Mouse (Mus musculus): ENCODE results near the gene Pitpnm1.

Pitpnm1 gene

DNA sequence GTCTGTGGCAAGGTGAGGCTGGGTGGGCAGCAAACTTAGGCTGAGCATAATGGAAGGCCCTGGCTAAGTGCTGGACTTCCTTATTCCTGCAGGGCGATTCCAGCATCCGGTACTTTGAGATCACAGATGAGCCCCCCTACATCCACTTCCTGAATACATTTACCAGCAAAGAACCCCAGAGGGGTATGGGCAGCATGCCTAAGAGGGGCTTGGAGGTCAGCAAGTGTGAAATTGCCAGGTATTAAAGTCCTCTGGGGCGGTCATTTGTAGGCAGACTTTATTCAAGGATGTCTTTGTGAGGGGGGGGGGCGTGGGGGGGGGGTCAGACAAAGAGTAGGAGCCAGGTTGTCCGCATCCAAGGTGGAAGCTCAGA, 51.7 kb downstream of the Pitpnm1 start:
- intact Hi-C loops (cut with DNase I): no loop called here

DNA sequence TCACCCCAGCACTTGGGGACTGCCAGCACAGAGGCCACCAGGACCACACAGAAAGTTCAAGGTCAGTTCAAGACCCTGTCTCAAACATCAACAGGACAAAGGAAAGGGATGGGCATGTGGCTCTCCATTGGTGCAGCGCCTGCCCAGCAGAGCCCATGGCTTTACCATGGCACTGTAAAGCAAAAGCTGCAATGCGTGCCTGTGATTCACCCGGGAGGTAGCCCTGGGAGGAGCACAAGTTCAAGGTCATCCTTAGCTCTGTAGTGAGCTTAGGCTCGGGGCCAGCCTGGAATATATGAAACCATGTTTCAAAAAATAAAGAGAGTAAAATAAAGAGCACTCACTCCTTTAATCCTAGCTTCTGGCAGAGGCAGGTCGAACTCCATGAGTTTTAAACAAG, 52.1 kb downstream of the Pitpnm1 start:
- intact Hi-C loops (cut with DNase I): no loop called here

DNA sequence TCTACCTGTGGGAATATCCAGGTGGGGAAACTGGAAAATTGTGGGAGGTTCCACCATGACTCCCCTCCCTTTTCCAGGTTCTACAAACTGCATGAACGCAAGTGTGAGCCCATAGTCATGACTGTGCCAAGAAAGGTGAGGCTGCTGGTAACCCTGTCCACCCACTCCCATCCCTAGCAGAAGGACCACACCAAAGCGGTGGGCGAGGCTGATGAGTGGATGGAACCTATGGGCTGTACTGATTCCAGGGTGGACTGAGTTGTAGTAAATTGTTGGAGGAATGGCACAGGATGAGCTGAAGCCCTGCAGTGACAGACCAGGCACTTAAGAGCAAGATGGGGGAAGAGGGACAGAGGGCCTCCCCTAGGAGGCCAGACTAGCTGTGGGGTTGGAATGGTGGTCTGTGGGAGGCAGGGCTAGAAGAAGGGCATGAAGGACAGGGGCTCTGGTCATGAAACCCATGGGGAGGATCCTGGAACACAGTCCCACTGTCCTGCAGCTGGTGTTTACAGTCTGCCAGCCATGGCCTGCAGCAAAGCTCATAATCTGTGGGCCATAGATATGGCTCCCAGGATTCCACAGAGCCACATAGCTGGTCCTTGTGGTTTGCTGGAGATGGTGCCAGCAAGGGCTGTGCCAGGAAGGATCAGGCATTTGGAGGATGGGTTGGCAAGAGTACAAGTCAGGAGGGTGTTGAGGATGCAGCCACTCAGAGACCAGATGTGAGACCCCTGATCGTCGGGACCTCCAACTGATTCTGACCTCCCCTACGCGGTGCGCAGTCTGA, 52.8 kb downstream of the Pitpnm1 start:
- intact Hi-C loops (cut with DNase I): no loop called here

DNA sequence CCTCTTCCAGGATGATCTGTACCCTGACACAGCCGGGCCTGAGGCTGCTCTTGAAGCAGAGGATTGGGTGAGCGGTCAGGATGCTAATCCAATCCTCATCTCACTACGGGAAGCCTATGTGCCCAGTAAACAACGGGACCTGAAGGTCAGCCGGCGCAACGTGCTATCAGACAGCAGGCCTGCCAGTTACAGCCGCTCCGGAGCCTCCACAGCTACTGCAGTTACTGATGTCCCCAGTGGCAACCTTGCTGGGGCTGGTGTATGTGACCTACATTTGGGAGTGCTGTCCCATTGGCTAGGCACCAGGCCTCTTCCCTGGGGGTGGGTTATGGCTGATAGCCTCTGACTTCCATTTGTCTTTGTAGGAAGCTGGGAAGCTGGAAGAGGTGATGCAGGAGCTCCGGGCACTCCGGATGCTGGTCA, 53.4 kb downstream of the Pitpnm1 start, which contains the start of gene Ptprcap:
Gene Ptprcap (plus strand): TSS at position 373 of the 423 bp plus-strand sequence.
- intact Hi-C loops (cut with DNase I): no loop called here

DNA sequence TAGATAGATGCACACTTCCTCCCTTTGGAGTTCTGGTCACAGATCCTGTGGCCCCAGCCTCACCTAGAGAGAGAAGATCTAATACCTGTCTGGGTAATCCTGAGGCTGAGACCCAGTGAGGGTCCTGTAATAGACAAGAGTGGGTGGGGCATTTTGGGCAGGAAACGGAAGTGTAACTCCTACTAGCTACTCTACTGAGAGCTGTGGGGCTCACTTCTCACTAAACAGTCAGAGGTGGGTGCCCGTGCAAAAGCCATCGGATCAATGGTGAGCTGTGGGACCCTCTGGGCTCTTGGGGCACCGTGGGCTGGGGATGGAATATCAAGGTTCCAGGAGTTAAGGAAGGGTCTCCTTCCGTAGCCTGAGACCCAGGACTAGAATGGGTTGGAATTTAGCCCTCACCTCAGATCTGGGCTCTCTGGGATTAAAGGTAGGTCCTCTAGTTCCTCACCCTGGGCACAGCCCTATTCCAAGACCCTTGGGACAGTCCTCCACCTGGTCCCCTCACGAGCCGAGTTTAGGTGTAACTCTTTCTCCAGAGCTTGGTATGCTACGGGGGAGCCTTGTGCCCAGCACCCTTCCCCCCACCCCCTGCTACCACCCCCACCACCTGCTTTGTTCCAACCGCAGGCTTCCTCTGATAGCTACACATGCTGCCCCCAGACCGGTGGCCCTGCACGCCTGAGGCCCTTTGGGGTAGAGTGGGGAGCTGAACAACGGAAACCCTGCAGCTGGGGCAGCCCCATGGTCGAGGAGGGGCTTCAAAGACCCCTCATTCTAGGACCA, 54.8 kb downstream of the Pitpnm1 start:
- intact Hi-C loops (cut with DNase I): no loop called here

DNA sequence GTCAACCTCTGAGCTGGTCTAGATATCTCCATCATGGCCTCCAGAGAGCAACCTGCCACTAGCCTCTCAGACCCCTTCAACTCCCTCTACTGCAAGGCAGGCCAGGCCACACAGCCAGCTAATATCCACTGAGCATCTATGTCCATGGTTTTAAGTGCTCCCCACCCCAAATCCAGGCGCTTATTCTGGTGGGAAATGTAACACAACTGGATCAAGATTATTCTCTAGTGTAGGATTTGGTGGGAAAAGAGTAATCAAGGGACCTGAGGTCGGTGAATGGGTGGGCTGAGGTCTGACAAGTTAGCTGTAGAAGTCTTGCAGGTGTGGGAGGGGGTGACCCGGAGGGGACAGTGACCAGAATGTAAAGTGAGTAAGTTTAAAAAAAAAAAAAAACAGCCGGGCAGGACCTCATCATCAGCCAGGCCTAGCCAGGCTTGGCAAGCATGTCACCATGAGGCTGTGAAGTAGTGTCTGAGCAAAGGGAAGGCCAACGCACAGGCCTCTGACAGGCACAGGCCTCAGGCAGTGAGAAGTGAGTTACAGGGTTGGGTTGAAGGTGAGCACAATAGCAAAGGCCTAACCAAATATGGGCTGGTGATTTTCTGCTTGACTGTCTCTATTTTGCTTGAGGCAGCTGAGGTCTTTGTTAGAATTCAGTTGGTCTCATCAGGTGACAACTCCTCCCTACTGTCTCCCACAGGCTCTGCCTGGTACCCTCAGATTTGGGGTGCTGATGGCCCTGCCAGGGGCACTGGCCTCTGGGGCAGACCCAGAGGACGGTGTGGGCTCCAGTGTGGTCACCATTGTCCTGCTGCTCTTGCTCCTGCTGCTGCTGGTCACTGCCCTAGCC, 55.6 kb downstream of the Pitpnm1 start:
- intact Hi-C loops (cut with DNase I): no loop called here

DNA sequence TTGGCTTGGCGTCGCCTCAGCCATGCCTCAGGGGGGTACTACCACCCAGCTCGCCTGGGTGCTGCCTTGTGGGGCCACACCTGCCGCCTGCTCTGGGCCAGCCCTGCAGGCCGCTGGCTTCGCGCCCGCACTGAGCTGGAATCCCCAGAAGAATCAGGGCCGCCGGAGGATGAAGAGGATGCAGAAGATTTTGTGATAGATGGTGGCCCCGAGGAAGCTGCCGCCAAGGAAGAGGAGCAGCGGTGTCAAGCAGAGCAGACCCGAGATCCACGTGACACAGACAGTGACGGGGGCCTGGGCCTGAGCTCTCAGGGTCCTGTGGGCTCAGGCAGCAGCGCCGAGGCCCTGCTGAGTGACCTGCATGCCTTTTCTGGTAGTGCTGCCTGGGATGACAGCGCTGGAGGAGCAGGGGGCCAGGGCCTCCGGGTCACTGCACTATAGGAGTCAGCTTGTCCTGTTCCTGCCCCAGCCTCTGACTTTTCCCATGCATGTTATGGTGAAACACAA, 56.3 kb downstream of the Pitpnm1 start:
- intact Hi-C loops (cut with DNase I): no loop called here

DNA sequence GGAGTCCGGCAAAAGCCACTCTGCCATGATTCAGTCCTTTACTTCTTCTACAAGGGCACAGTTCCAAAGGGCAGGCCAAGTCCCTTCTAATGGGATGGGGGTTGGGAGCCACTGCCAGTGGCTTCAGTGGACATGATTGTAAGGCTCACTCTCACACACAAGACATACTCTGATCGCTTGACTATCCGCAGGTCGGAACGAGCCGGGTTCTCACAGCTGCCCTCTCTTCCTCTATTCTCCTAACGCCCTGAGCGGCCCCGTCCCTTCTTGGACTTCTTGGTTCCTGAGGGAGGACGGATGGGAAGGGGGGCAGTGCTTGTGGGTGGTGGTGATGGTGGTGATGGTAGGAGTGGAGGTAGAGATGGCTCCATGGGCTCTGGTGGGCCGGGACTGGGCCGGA, 57.0 kb downstream of the Pitpnm1 start:
- intact Hi-C loops (cut with DNase I): no loop called here

DNA sequence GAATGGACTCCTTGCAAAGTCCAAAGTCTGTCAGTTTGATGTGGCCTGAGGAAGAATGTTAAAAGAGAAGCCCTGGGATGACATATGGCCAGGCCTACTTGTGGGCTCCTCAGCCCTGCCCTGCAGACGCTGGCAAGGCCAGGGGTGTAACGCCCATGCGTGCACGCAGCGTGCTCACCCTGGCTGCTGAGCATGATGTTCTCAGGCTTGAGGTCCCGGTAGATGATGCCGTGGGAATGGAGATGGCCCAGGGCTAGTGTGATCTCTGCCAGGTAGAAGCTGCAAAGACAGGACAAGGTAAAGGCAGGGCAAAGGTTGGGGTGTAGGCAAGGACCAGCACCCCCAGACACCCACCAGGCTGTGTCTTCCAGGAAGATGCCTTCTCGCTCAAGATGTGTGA, 59.3 kb downstream of the Pitpnm1 start:
- intact Hi-C loops (cut with DNase I): no loop called here

DNA sequence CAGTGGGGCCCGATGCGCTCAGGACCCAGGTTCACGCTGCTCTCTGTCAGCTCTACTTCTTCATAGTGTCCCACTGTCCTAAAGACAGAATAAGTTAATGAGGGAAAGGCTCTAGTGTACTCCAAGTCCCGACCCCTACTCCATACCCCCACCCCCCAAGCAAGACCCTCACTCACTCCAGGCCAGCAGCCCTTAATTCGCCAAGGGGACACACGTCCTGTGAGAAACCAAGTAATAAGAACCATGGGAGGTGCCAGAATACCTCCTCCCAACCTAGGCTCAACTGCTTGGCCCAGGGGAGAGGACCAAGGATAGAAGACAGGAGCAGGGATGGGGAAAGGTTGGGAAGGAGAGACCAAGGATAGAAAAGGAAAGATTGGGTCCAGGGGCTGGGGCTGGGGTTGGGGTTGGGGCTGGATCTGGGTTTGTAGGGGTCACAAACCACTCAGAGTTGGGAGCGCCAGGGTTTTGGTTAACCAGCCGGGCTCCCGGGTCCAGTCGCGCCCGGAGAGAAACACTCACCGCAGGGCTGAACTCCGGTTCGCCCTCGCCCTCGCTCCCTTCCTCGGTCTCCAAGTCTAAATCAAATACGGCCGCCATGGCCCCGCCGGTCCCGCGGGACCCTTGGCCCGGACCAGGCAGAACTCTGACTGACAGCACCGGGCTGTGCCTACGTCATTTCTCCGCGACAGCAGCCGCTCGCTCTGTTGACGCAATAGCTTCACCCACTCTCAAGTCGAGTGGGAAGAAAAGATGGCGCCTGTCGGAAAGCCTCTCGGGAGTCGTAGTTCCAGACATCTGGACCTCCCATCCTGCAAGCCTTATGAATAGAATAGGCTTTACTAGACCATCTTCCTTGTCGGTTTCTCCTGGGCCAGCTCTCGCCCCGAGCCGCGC, 63.1 kb downstream of the Pitpnm1 start, which contains the start of gene Rps6kb2:
Gene Rps6kb2 (minus strand): TSS at position 709 of the 897 bp plus-strand sequence.
- intact Hi-C loops (cut with DNase I): no loop called here

DNA sequence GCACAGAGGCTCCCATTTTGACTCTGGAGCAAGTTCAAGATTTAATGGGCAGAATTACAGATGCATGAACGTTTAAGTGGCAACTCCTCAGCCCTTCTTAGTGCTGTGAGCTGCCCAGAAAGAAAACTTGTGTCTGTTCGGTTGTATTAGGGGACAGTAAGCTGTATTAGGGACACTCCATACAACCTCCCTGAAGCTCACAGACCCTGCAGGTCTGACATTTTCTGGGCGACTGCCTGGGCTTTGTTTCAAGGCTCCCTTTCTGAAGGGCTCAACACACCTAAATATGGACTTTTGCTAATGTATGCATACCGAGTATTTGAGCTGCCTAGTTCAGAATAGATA, 63.7 kb downstream of the Pitpnm1 start:
- intact Hi-C loops (cut with DNase I): no loop called here

Data from adrenal gland (tissue).